Mouse (Mus musculus) urinary bladder, postnatal 4 days (tissue): Measurements from ENCODE around the gene Rplp2.
"Not testable (repeated sequence)": the region's sequence is repeated elsewhere in the genome, so short reads cannot be mapped to it uniquely, and the experiment has no call there.

Experiments
- DNase-seq, 2 experiments: peaks; one replicate each; pipeline ENCODE4 v3.0.0; 2021 to 2022; ENCODE audit warnings: low spot score in 2 of 2

Gene Rplp2

DNA sequence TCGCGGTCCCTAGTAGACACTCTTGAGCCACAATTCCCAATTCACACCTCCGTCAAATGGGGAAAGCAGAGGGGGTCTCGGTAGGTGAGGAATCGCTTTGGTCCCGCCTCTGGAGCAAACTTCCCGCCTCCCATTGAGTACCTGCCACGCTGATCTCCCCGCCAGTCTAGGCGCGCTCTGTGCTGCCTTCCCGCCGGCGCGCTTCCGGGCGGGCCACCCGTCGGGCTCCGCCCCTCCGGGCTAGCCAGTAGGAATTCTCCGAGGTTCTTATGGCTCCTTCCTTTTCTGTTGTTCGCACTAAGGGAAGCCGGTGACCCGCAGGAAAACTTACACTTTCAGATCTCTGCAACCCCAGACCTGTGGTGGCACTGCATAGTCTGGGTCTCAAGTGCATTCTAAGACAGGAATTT is 3.3 kb upstream of the Rplp2 start, which contains the start of gene Pidd1:
TSS of gene Pidd1 (minus strand) at position 198 of the 410 bp plus-strand sequence.
- peak in 1 of 2 experiments; percentile 67 for DNase-seq

DNA sequence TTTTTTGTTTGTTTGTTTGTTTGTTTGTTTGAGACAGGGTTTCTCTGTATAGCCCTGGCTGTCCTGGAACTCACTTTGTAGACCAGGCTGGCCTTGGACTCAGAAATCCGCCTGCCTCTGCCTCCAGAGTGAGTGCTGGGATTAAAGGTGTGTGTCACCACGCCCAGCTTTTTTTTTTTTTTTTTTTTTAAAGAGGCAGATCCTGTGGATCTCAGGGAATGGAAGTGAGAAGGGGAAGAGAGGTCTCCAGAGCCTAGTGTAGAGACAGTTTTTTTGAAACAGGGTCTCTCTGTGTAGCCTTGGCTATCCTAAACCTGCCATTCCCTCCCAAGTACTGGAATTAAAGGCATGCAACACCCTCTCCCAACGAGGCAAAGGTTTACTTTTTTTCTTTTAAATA is 796 bp upstream of the Rplp2 start:
- DNase-seq: not testable (repeated sequence)

DNA sequence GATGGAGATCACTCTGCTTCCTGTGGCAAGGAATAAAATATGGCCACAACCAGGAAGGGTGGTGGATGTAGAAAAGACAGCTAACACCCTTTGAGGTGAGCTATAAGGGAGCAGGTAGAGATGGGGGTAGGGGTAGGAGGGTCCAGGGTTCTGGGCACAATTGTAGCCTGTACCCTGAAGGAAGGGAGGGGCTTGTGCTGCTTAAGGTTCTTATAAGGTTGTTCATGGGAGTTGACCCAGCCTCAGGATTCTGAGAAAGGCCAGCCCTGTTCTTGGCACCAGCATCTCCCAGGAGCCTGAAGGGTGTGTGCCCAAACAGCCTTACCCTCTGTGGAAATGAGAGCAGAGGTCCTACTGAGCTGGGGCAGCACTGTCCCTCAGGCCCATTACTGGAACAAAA is 4.8 kb downstream of the Rplp2 start:
- no peak for DNase-seq

DNA sequence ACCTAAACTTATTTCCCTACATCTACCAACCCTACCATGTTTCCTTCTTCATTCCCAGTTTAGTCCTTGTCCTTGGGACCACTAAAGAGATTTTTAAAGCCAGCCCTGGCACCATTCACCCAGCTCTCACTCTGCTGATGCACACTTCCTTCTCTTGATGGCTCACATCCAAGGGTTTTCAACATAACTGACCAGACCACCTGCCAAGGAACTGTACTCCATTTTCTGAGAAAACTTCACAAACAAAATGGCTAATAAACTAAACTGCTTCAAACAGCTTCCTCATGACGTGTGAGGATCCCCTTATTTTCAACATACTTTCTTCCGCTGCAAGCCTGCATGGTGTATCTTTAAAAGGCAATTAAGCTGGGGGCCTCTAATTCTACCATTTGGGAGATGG is 6.5 kb downstream of the Rplp2 start:
- no peak for DNase-seq

DNA sequence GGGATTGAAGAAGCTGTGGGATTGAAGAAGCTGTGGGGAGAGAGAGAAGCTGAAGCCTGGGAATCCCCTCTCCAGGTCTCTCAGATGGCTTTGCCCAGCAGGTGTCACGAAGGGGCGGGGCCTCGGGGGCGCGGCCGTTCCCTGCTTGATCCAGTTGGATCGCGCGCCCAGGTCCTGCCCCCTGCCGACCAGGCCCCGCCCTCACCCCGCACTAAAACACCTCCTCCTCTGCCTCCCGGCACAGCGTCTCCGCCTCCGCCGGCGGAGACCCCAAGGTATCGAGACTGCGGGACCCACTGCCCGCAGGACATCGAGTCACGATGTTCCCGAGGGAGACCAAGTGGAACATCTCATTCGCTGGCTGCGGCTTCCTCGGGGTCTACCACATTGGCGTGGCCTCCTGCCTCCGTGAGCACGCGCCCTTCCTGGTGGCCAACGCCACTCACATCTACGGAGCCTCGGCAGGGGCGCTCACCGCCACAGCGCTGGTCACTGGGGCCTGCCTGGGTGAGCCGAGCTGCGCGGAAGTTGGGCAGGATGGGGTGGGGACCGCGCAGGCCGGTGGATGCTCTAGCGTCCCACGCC is 7.9 kb downstream of the Rplp2 start, which contains the start of gene Pnpla2:
TSS of gene Pnpla2 (plus strand) at position 232 of the 585 bp plus-strand sequence.
- peak; percentile 91 to 96 for DNase-seq

DNA sequence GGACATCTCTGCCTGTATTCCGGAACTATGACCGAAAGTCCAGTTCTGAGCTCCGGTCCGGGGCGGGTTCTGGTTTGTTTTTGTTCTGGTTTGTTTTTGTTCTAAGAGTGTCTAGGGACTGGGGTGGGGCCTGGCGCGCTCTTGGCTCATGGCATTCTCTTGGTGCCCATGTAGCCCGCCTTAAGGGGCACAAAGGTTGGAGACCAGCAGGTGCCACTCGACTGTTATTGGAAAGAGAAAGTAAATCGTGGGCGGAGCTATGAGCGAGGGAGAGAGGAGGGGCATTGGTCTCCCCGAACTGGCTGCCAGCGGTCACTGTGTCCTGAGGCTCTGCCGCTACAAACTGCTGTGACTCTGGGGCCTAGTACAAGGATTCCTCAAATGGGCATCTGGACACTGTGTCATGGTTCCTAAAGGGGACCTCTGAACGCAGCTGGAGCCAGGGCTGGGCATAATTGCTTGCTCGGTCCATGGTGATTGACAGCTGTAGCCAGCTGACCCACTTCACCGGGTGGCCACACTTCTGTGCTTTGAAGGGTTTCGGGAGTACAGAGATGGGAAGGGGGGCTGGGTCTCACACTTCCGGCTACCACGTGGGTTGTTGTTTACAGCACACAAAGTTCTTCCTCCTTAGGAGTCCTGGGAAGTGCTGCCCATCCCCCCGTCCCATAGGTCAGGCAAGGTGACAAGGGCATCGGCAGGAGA is 8.6 kb downstream of the Rplp2 start:
- DNase-seq: peak in 1 of 2 experiments; percentile 56

DNA sequence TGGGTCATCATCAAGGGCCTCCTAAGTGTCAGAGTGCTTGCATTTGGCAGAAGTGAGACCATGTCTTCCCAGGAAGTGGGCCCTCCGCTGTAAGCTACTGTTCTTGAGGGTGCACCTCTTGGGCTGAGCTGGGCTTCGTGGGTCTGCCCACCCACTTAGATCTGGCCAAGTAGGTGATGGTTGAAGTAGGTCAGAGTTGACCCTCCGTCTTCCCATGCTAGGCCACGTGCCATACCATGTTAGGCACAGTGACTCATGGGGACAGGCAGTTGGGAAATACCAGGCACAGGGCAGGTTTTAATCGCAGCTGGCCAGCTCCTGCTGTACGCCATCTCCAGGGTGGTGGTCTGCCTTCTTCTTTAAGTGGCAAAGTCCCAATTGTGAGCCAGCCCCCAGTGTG is 9.6 kb downstream of the Rplp2 start:
- no peak for DNase-seq

DNA sequence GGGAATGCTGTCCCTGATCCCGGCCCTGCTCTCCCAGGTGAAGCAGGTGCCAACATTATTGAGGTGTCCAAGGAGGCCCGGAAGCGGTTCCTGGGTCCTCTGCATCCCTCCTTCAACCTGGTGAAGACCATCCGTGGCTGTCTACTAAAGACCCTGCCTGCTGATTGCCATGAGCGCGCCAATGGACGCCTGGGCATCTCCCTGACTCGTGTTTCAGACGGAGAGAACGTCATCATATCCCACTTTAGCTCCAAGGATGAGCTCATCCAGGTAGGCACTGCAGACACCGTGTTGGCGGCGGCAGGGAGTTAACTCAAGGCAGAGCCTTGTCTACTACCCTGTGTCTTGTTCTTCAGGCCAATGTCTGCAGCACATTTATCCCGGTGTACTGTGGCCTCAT is 10.1 kb downstream of the Rplp2 start:
- DNase-seq: no peak

DNA sequence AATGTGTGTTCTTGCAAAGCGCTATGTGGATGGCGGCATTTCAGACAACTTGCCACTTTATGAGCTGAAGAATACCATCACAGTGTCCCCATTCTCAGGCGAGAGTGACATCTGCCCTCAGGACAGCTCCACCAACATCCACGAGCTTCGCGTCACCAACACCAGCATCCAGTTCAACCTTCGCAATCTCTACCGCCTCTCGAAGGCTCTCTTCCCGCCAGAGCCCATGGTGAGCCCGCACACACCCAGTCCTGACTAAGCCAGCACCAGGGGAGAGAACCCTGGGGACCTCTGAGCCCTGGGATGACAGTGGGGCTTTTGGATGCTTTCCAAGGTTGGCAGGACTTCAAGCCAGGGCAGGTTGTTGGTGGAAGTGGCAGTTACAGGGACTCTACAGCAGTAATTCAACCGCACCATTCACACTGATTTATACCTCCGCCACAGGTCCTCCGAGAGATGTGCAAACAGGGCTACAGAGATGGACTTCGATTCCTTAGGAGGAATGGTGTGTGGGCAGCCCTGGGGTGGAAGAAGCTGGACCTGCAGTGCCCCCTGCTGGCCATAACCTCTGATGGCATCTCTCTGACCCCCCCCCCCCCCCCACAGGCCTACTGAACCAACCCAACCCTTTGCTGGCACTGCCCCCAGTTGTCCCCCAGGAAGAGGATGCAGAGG is 11.0 kb downstream of the Rplp2 start:
- no peak for DNase-seq

DNA sequence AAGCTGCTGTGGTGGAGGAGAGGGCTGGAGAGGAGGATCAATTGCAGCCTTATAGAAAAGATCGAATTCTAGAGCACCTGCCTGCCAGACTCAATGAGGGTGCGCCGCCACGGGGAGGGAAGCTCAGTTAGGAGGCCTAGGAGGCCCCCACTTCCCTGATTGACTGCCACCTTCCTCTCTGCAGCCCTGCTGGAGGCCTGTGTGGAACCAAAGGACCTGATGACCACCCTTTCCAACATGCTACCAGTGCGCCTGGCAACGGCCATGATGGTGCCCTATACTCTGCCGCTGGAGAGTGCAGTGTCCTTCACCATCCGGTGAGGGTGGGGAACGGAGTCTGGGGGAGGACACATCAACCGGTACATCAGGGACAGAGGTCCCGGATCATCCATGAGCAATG is 11.5 kb downstream of the Rplp2 start:
- DNase-seq: no peak

DNA sequence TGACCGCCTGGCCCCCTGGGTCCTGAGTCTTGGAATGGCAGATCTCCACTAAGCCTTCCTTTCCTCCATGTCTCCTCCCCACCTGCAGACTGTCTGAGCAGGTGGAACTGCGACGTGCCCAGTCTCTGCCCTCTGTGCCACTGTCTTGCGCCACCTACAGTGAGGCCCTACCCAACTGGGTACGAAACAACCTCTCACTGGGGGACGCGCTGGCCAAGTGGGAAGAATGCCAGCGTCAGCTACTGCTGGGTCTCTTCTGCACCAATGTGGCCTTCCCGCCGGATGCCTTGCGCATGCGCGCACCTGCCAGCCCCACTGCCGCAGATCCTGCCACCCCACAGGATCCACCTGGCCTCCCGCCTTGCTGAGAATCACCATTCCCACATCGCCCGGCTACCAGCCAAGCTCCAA is 12.1 kb downstream of the Rplp2 start:
- no peak for DNase-seq

DNA sequence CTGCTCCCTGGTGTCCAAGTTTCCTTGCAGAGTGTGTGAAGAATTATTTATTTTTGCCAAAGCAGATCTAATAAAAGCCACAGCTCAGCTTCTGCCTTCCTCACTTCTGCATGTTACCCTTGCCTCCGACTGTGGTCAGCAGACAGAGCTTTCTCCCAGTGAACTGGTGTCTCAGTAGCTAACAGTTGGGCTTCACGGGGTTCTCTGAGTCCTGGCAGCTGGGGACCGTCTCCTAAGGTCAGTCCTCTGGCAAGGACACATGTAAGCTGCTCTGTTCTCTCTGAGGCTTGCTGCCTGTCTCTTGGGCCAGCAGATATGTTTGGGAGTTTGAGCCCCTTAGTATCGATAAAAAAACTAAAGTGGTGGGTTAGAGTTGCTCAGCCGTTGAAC is 12.8 kb downstream of the Rplp2 start:
- no peak for DNase-seq

DNA sequence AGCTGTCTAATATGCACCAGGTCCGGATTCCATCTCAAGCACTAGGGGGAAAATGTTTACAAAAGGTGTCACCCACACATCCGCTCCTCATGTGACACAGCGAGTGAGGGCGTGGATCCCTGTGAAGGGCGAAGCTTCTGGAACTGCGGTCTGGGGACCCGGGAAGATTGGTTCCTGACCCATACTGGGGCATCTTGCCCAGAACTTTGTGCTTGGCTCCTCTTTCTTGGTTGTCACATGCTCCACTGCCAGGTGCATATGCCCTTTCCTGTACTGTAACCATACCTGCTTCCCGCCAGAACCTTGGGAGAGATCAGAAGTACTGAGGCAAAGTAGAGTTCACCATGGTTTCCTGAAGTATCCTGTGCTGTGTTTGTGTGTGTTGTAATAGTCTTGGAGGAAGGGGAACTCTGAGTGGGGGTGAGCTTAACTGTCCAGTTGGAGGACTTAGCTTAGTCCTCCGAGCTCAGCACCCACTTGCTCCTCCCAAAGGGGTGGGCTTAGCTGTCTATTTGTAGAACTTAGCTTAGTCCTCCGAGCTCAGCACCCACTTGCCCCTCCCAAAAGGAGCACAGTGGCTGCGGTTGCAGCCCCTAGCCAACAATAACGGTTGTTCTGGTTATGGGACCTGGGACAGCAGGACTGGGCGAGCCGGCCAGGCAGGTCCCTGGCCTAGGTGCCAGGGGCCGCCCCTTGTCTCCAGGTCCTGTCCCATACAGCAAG is 13.4 kb downstream of the Rplp2 start, which contains the start of gene Cracr2b:
TSS of gene Cracr2b (plus strand) at position 704 of the 723 bp plus-strand sequence.
- peak in 1 of 2 experiments; percentile 20 for DNase-seq

DNA sequence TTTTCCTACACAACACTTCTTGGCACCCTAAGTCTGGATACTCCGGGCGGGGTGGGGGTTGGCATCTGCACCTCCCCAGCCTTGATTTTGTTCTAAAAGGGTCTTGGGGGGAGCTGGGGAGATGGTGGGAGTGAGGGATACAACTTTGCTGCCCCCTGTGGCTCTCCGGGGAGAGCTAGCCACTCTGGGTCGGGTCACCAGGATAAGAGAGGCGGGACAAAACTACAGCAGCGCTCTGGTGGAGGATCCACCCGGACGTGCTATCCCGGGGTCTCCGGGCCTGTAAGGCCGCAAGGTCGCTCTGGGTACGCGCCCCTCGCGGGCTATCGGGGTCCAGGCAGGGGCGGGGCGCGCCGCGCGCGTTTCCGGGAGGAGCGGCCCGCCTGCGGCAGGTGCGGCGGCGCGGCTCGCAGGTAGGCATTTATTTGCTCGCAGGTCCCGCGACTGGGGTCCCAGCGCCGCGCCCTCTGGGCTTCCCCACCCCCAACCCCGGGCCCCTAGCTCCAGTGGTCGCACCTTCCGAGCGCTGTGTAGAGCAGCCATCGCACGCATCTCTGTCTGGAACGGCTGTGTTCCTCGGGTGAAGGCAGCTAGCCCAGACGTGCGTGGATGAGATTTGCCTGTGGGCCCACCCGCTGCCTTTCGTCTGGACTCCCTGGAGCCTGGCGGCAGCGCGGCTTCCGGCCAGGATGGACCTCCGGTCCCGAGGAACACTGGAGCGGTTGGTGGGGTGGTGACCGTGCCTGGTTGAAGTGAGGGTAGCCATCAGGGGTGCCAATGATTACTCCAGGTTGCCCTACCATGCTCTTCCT is 14.6 kb downstream of the Rplp2 start:
- DNase-seq: no peak

DNA sequence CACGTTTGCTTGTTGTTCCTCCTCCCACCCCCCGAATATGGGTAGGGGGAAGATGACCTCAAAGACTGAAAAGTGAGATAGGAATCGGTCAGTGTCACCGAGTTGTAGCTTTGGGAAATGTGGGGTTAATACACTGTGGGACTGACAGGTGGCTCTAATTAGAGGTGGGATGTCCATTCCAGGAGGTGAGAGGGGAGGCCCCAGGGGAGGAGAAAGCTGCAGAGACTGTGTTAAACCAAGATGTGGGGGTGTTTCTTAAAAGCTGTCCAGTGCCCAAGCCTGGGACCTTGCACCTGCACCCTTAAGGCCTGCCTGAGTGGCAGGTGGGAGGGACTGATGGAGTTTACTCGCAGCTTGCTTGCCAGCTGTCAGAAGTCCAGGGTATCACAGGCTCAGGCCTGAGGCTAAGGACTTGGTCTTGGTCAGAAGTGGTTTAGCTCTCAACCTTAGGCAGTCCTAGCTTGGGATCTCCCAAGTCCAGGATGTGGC is 15.2 kb downstream of the Rplp2 start:
- no peak for DNase-seq

DNA sequence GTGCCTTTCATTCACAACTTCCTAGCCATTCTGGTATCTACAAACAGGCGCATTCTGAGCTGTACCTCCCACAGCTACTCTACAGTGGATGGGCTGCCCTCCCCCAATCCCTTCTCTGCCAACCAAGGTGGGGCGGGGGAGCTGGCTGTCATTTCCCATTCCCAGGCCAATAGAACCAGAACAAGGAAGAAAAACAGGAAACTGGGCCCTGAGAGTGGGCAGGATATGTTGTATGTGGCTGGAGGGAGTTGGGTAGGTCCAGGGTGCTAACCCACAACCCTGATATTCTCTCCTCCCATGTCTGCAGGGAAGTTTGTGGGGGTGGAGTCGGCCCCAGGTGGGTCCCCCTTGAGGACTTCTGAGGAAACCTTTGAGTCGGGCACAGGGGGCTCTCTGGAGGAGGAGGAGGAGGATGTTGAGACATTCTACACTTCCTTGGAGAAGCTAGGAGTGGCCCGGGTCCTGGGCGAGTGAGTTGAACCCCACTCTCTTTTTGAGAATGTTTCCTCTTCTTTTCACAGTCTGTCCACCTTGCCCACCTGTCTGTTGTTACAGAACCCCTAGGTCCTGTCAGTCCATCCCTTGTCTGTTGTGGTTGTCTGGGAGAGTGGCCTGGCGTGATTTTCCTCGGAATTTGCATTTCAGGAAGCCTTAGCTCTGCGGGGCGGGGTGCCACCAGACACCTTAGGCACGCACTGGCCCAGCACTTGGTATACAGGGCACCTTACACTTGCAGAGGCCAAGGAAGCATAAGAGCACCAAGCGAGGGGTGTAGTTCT is 16.8 kb downstream of the Rplp2 start:
- DNase-seq: no peak

DNA sequence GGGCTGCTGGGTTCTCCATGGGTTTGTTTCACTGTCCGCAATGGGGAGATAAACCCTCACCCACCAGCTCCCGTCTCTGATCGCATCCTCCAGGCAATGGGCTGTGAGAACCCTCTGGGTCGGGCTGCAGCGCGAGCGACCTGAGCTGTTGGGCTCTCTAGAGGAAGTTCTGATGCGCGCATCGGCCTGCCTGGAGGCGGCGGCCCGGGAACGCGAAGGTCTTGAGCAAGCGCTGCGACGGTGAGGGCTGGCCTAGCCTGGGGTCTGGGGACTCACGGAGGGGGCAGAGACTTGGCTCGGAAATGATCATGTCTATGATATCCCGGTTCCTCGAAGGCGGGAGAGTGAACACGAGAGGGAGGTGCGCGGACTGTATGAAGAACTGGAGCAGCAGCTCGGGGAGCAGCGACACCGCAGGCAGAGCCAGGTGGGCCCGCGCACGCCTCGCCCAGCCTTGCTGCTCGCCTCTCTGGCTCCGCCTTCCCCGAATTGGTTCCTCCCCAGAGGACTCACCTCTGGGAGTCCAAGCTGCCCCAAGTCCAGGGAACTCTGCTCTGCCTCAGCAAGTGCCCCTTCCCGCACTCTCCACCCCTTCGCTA is 17.5 kb downstream of the Rplp2 start:
- DNase-seq: no peak

DNA sequence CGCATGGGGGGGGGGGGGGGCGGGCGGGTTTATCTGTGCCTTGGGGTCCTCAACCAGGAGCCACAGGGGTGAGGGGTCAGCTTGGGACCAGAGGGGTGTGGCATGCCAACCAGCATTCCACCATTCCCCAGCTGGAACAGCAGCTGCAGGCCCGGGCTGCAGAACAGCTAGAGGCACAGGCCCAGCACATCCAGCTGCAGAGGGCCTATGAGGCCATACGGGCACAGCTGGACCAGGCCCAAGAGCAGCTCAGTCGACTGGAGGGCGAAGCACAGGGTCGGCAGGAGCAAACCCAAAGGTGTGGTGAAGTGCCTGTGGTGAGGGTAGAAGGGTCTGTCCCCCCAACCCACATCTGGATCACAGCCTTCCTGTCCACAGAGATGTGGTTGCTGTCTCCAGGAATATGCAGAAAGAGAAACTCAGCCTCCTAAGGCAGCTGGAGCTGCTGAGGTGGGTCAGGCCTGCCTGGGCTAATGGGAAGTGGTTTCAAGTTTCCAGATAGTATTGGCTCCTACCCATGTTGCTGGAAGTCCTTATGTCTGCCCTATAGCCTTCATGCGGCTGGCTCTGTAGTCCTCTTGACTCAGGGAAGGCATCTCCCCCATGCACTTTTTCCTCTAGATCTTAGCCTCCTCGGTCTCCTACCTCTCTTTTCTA is 18.3 kb downstream of the Rplp2 start:
- no peak for DNase-seq

DNA sequence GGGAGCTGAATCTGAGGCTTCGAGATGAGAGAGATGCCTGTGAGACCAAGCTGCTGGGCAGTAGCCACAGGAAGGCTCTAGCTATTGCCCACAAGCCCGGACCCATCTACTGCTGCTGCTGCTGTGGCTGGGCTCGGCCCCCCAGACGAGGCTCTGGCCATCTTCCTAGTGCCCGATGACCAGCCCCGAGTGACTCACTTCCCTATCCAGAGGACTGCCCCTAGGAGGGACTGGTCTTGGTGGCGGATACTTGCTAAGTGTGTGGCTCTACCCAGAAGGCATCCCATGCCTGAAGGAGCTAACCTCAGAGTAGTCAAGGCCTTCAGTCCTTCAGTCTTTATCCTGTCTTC is 18.9 kb downstream of the Rplp2 start:
- DNase-seq: no peak
